Mouse (Mus musculus): ENCODE data around the gene Trp53bp2. TPM values are rescaled to one million over a fixed set of nuclear protein-coding genes. Genes with fewer than 3 reads are reported as not detected.

Trp53bp2 gene
- 16.7 and 17.4 TPM in 2 replicates for polyA plus RNA-seq (2011; ENCODE audit: insufficient read length, low read depth, missing spikeins)

DNA sequence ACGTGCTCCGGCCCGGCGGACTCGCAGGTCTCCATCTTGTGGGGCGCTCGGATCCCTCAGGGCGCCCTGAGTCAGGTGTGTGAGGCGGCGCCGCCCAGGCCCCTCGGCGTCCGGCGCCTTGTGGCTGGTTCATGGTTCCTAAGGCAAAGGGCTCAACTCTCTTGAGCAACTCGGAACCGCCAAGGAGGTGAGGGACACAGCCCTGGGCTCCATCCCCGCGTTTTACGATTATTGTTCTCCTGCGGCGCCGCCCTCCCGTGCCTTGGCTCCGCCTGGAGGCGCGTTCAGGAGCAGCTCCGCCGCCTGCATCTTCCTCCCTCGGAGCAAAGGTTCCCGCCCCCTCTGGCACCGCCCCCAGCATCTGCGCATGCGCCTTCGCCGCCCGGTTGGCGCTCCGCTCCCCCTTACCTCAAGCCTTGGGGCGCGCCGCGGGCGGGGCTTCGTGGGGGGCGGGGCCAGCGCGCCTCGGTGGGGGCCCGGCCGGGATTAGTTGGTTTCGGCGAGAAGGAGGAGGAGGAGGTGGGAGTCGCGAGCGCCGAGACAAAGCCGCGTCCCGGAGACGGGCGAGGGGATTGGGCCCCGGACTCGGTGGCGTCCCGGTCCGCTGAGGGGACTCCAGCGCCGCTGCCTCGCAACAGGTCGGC lies at the start of gene Trp53bp2:
Gene Trp53bp2, plus strand, starts transcription at position 489 of the 644 bp plus-strand sequence.
- peaks cover 8% of the 10 kb centered on the region for H3K4me1 ChIP-seq (ENCODE audit: control insufficient read depth, insufficient read depth, low read length)
- peak within 1 kb of the TSS; percentile 99 for H3K4me3 ChIP-seq (ENCODE audit: insufficient read depth, low read length)
- peak; percentile 78 for TF ChIP-seq POLR2A (IDR thresholded peaks at IDR 0.05; ENCODE audit: low read depth, low read length)
- TF ChIP-seq CTCF (IDR thresholded peaks at IDR 0.05; ENCODE audit: borderline replicate concordance, insufficient read depth, low read length): no peak
- peak within 1 kb of the TSS; percentile 67 for H3K27ac ChIP-seq (ENCODE audit: insufficient read depth, low read length)

DNA sequence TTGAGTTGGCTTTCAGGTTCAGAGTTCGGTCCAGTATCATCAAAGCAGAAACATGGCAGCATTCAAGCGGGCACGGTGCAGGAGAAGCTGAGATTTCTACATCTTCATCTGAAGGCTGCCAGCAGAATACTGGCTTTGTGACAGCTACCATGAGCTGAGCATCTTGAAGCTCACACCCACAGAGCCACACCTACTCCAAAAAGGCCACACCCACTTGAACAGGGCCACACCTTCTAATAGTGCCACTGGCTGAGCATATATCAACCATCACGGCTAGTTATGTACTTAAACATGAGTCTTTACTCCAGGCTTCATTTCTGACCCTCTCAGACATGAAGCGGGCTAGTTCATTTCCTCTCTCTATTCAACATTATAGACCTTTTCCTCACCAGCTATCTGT lies 46.3 kb upstream of the Trp53bp2 start:
- no peak overlapping the region for H3K4me3 ChIP-seq (ENCODE audit: insufficient read depth, low read length)
- TF ChIP-seq CTCF (IDR thresholded peaks at IDR 0.05; ENCODE audit: borderline replicate concordance, insufficient read depth, low read length) (no peak), POLR2A (IDR thresholded peaks at IDR 0.05; ENCODE audit: low read depth, low read length) (no peak)
- H3K27ac ChIP-seq (ENCODE audit: insufficient read depth, low read length): no peak overlapping the region
- H3K4me1 ChIP-seq (ENCODE audit: control insufficient read depth, insufficient read depth, low read length): peaks cover 18% of the 10 kb centered on the region

DNA sequence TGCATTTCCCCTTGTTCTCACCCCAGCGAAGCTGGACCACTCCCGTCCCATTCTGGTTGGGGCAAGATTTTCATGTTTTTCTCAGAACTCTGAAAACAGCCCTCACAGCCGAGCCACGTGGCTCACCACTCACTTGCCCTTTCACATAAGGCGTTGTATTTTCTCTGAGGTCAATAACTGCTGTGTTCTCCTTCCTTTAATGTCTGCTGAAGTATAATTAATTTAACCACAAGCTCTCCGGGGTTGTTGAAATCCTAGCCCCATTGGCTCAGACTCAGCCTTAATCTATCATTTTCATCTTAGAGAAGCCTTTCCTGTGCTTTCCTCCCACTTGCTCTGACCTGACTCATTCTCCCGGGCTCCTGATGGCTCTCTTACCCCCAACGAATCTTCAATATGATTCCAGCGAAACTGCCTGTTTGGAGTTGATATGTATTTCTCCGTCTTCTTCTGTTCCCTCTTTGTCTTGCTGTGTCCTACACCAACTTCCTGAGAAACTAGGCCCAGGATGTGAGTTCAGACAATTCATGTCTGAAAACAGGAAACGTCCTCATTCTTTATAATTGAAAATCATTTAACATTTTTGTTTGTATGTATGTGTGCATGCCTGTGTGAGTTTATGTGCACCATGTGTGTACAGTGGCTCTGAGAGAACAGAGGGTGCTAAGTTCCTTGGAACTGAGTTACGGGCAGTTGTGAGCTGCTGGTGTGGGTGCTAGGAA lies 45.1 kb upstream of the Trp53bp2 start:
- Histone ChIP-seq H3K4me1 (ENCODE audit: control insufficient read depth, insufficient read depth, low read length) (peaks cover 22% of the 10 kb centered on the region), H3K4me3 (ENCODE audit: insufficient read depth, low read length) (no peak overlapping the region), H3K27ac (ENCODE audit: insufficient read depth, low read length) (peak overlapping the region; percentile 35; the same call in 1 of the 2 replicates)
- TF ChIP-seq CTCF (IDR thresholded peaks at IDR 0.05; ENCODE audit: borderline replicate concordance, insufficient read depth, low read length) (no peak), POLR2A (IDR thresholded peaks at IDR 0.05; ENCODE audit: low read depth, low read length) (no peak)

DNA sequence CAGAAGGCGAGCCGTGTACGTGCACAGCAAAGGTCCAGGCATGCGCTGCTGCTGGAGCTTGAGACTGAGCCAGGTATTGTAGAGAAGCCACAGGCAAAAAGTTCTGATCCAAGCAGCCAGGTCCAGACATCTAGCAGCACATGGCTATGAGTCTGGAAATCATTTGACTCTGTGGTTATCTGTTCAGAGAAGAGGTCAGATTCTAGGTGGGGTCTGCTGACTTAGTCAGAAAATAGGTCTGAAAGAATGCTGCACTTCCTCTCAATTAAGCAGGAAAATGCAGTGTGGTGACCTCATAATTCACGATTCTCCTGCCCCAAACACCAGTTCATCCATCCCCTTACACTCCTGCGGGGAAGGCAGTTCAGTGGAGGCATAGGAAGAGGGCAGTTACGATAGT lies 40.7 kb upstream of the Trp53bp2 start:
- Histone ChIP-seq H3K4me3 (ENCODE audit: insufficient read depth, low read length) (no peak overlapping the region), H3K27ac (ENCODE audit: insufficient read depth, low read length) (peak overlapping the region; percentile 79), H3K4me1 (ENCODE audit: control insufficient read depth, insufficient read depth, low read length) (peaks cover 30% of the 10 kb centered on the region)
- TF ChIP-seq CTCF (IDR thresholded peaks at IDR 0.05; ENCODE audit: borderline replicate concordance, insufficient read depth, low read length) (no peak), POLR2A (IDR thresholded peaks at IDR 0.05; ENCODE audit: low read depth, low read length) (no peak)

DNA sequence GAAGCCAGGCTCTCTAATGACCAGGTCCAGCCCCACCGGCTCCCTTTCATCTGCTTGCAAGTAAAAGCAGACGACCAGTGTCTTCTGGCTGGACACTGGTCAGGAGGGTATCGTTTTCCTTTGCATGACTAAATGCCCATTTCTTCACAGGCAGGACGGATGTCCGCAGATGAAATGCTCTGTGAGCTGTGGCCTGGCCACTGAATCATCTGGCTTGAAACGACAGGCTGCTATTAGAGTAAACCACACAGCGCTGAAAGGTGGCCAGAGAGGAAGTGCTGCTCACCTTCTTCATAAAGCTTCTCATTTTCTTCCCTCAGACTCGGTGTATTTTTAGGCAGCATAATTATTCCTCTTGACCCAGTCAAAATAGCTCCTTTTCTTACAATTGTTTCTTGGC lies 40.2 kb upstream of the Trp53bp2 start:
- H3K4me3 ChIP-seq (ENCODE audit: insufficient read depth, low read length): no peak overlapping the region
- H3K4me1 ChIP-seq (ENCODE audit: control insufficient read depth, insufficient read depth, low read length): peaks cover 27% of the 10 kb centered on the region
- H3K27ac ChIP-seq (ENCODE audit: insufficient read depth, low read length): peak overlapping the region; percentile 79
- TF ChIP-seq CTCF (IDR thresholded peaks at IDR 0.05; ENCODE audit: borderline replicate concordance, insufficient read depth, low read length): no peak
- no peak for TF ChIP-seq POLR2A (IDR thresholded peaks at IDR 0.05; ENCODE audit: low read depth, low read length)

DNA sequence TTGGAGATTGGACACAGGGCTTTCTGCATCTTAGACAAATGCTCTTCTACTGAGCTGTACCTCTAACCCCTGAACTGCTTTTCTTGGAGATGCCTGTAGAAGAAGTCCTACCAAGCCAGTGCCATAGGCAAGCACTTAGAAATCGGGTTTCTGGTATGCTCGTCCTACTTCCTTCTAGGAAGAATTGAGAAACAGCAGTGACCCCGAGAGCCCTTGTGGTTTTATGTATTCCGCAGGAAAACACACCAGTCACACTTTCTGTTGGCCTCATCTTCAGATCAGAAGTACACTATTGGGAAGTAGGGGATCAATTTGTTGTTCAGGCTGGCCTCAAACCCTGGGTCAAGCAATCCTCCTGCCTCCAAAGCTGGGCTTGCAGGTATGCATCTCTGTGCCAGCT lies 39.5 kb upstream of the Trp53bp2 start:
- TF ChIP-seq POLR2A (IDR thresholded peaks at IDR 0.05; ENCODE audit: low read depth, low read length): no peak
- no peak for TF ChIP-seq CTCF (IDR thresholded peaks at IDR 0.05; ENCODE audit: borderline replicate concordance, insufficient read depth, low read length)
- H3K27ac ChIP-seq (ENCODE audit: insufficient read depth, low read length): peak overlapping the region; percentile 79

DNA sequence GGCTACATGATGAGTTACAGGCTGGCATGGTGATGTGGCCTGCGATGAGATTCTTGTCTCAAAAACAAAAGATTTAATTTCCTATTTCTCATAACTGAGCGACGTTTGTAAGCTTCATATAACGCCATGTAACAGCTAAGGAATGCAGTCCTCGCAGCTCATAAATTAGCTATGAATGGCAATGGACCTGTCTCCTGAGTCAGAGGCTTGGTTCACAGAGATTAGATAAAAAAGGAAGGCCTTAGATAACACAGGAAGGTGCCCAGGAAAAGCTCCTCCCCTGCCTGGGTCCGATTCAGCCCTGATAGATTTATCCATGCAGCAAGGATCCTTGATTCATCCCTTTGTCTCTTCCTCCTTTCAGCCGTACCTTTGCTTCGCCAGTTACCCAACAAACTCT lies 37.1 kb upstream of the Trp53bp2 start:
- TF ChIP-seq CTCF (IDR thresholded peaks at IDR 0.05; ENCODE audit: borderline replicate concordance, insufficient read depth, low read length): no peak
- Histone ChIP-seq H3K4me1 (ENCODE audit: control insufficient read depth, insufficient read depth, low read length) (peaks cover 27% of the 10 kb centered on the region), H3K27ac (ENCODE audit: insufficient read depth, low read length) (no peak overlapping the region), H3K4me3 (ENCODE audit: insufficient read depth, low read length) (no peak overlapping the region)

More for the DNA sequence above, 39.5 kb upstream of the Trp53bp2 start:
- Histone ChIP-seq H3K4me1 (ENCODE audit: control insufficient read depth, insufficient read depth, low read length) (peaks cover 27% of the 10 kb centered on the region), H3K4me3 (ENCODE audit: insufficient read depth, low read length) (no peak overlapping the region)

DNA sequence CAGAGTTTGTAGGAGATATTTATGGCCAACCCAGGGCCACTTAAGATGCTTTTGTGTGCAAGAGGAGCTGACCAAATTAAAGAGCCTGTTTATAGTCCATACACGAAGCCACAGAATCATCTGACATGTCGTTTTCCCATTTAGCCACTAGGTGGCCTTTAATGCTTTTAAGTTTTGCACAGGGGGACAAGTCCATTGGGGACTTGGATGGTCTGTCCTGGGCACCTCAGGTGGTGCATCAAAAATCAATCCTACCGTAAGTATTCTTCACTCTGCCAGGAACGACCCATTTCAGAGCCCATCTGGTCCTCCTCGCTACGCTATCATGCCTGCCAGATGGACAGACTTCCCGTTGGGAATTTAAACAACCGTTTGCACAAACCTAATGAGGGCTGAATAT lies 32.8 kb upstream of the Trp53bp2 start:
- no peak overlapping the region for H3K27ac ChIP-seq (ENCODE audit: insufficient read depth, low read length)
- peaks cover 3% of the 10 kb centered on the region; the same call in 1 of the 2 replicates for H3K4me1 ChIP-seq (ENCODE audit: control insufficient read depth, insufficient read depth, low read length)
- TF ChIP-seq CTCF (IDR thresholded peaks at IDR 0.05; ENCODE audit: borderline replicate concordance, insufficient read depth, low read length): no peak
- H3K4me3 ChIP-seq (ENCODE audit: insufficient read depth, low read length): no peak overlapping the region

DNA sequence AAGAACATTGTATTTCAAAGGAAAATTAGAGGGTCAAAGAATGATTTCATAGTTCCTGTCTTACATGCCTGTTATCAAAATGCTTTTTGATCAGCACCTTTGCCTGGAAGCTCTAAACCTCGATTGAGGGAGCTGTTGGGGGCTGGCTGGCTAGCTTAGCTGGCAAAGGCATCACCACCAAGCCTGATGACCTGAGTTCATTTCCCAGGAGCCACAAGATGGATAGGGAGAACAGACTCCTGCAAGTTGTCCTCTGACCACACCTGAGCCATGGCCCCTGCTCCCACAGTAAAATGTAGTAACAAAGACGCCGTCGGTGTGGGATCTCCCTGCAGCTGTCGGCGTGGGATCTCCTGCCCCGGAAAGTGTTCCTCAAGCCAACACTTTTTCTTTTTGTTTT lies 32.1 kb upstream of the Trp53bp2 start:
- Histone ChIP-seq H3K4me3 (ENCODE audit: insufficient read depth, low read length) (no peak overlapping the region), H3K27ac (ENCODE audit: insufficient read depth, low read length) (no peak overlapping the region), H3K4me1 (ENCODE audit: control insufficient read depth, insufficient read depth, low read length) (no peaks in the 10 kb centered on the region; the same call in 1 of the 2 replicates)
- no peak for TF ChIP-seq CTCF (IDR thresholded peaks at IDR 0.05; ENCODE audit: borderline replicate concordance, insufficient read depth, low read length)

DNA sequence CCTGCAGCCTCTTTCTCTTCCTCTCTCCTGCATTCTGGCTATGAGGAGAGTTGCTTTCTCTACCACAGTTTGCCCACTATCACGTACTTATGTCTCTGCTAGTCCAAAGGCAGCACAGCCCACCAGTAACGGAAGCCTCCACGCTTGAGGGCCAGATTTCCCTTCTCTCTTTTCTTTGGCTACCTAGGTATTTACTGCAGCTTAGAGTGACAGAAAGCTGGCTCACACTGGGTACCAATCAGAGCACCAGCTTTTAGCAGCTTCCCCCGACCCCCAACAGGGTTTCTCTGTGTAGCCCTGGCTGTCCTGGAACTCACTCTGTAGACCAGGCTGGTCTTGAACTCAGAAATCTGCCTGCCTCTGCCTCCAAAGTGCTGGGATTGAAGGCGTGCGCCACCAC lies 31.5 kb upstream of the Trp53bp2 start:
- H3K4me3 ChIP-seq (ENCODE audit: insufficient read depth, low read length): no peak overlapping the region
- no peaks in the 10 kb centered on the region; the same call in 1 of the 2 replicates for H3K4me1 ChIP-seq (ENCODE audit: control insufficient read depth, insufficient read depth, low read length)
- TF ChIP-seq POLR2A (IDR thresholded peaks at IDR 0.05; ENCODE audit: low read depth, low read length) (no peak), CTCF (IDR thresholded peaks at IDR 0.05; ENCODE audit: borderline replicate concordance, insufficient read depth, low read length) (no peak)
- no peak overlapping the region for H3K27ac ChIP-seq (ENCODE audit: insufficient read depth, low read length)

All from embryonic fibroblast, embryonic 13.5 days (primary cell).